Mouse (Mus musculus): ENCODE results near the gene Mfsd11.

- TF ChIP-seq CTCF (IDR thresholded peaks at IDR 0.05; ENCODE audit: low read depth) = no peak
- no peak for TF ChIP-seq EP300 (IDR thresholded peaks at IDR 0.05; ENCODE audit: low read depth)
Measured at GRCm38 (mm10) chr11:116832172-116832685, 20.0 kb upstream of the Mfsd11 start.

Measured in liver, postnatal 0 days (tissue).